Mouse (Mus musculus) cerebellum, adult 9-10 months (tissue): ENCODE measurements at regions not wholly inside any gene's neighbourhood (a gene's known extent, or its start where the extent isn't known, plus 50 kb on each side); places are given as distances from the start of the nearest gene placed in this dataset.

Experiments used
- DNase-seq: peaks from one replicate; pipeline ENCODE4 v3.0.0; 2022

DNA sequence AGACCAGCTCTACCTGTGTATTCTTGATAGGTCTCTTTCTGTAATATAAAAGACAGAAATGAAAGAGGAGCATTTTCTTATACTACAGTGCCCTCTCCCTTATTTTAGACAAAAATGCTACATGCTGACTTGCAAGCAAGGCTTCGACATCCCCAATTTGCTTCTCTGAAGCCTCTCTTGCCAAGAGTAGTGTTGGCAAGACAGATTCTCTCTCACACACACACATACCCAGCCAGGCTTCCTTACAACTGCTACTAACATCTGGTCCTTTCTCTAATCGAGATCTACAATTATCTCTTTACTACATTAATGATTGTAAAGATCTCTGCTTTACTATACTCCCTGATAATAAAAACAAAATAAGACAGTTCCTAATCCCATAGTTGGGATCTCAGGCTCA, 87.5 kb upstream of the Daam1 start:
- no peak for DNase-seq

DNA sequence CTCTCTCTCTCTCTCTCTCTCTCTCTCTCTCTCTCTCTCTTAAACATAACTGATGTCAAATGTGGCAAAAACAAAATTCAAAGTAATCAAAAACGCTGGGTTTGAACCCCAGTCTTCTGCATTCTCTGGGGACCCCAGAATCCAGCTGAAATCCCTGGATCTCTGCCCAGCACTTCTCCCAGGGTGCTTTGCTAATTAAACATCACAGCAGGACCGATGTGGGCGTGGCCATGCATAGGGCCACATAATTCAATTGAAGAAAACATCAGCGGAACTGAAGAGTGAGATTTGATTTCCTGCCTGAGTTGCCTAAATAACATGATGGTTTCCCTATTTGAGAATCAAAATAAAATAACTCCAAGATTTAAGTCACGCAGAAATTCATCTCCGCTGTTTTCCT, 84.9 kb upstream of the Daam1 start:
- DNase-seq, result no peak

DNA sequence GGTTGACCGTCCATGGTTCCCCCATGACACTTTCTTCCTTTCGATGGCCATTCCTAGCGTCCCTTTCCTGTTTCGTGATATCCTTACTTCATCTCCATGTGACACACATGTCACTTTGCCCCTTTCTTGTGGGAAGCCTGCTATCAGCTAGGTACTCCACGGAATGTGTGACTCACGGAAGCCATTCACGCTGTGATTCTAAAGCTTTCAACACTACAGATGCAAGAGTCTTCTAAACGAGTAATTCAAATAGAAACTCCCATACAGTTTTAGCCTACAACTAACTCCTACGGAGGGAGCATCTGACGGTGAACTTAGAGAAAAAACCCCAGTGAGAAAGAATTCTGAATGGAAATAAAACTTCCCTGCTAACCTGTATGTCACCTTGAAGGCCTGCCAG, 83.5 kb upstream of the Daam1 start:
- no peak for DNase-seq

DNA sequence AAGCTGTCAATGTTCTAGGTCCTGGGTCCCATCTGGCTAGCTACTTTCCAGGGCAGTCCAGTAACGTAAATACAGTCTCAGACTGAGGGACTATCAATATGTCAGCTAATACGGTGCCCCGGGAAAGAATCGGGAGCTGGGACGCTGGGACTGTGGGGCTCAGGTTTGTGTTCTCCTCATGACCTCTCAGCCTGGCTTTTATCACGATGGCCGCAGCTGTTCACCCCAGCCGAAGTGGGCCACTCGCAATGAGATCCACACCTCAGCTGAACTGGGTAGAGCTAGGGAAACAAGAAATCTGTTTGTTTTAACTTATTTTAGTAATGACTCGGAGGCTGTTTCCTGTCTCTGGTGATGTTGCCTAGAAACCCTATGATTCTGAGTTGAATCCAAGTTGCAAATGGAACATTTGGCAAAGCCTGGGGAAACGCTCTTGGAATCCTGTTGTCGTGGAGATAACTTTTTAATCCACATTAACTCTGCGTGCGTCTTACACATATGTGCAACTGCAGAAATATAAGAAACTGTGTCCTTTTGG, 83.0 kb upstream of the Daam1 start:
- DNase-seq, result peak; percentile 50

DNA sequence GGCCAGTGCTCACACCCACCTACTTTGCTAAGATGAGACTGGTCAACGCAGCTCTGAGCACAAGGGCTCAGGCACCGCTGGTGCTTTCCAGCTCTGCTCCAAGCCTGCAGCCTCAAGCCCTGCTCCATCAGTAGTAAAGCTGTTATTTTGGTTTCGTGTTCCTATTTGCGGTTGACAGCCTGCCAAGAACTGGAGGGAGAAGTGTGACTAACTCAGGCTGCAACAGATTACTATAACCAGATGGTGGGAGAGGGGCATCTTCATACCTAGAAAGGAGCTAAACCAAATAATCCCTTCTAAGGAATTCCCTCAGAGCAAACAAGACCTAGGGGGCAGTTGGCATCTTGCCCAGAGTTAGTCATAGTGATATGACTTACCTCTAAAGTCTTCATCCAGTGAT, 82.1 kb upstream of the Daam1 start:
- DNase-seq, result peak; percentile 64

DNA sequence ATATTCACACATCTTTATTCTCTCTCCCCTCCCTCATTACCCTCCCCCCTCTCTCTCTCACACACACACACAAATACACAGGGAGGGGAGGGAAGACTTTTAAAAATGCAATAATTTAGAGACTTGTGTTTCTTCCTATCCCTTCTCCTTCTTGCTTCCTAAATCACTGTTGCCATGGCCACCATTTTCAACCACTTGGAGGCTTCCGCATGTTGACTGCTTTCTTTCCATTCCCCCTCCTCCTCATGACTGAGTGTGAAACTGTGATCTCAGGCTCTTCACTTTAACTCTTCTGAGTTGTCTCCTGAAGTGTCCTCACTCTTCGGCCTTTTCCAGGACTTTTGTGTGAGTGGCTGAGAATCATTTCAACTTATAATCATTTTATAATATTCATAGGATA, 81.2 kb upstream of the Daam1 start:
- no peak for DNase-seq

DNA sequence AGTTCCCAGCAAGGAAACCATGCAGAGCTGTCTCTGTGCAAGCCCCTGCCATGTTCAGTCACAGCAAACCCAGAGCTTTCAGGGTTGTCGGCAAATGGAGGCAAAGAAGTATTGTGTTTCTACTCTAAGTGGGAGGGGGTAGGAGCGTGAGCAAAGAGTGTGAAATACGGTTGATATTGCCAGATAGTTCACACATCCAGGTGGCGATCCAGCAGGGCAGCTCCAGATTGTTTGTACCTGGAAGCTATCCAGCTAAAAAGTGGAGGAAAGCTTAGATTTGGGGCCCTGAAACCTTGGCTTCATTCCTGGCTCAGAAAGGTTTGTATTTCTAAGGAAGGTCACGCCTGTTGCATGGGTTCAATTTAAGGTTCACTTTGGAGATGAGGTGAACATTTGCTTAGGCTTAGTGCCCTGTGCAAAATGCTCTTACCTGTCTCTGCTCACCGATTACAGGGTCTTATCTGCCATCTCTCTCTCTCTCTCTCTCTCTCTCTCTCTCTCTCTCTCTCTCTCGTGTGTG, 78.1 kb upstream of the Daam1 start:
- peak; percentile 63 for DNase-seq

DNA sequence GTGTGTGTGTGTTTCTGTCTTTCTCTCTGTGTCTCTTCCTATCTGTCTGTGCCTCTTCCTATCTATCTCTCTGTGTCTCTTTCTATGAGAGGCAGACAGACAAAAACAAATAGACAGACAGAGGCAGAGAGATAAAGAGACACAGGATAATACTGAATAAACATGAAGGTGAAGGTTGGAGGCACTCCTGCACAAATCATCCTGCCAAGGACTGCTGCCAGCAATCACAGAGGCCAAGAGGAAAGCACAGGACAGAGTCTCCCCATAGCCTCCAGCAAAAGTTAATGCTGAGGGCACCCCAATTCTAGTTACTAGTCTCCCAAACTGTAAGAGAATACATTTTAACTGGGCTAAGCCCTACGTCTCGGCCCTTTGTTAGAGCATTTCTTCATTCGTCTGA, 77.6 kb upstream of the Daam1 start:
- DNase-seq, result no peak

DNA sequence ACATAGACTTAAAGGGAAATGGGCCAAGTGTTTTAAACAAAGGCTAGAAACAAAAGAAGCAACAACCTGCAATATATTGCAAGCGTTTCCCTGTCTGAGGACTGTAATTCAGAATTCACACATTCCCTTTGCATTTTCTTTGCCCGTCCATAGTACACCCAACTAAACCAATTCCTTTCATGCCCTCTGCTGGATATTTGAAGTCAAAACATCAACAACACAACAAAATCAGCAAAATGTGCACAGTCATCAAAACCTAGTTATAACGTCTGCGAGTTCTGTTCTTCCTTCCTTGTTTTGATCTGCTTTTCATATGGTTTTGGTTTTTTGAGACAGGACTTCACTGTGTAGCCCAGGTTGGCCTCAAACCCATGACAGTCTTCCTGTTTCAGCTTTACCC, 67.7 kb upstream of the Daam1 start:
- no peak for DNase-seq

DNA sequence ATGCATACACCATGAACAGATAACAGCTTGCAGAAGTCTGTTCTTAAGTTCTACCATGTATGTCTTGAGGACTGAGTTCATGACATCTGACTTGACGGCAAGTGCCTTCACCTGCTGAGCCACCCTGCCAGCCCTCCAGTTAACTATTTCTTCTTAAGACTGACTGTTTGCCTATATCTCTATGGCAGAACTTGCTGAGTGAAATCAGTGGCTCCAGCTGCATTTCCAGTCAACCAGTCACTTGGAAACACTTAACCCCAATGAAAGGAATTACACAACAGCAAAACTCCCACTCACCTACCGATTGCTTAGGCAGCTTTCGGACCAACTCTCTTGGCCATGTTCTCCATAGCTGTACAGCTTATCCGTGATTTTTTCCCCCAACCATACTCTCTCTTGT, 64.8 kb upstream of the Daam1 start:
- DNase-seq, result no peak

DNA sequence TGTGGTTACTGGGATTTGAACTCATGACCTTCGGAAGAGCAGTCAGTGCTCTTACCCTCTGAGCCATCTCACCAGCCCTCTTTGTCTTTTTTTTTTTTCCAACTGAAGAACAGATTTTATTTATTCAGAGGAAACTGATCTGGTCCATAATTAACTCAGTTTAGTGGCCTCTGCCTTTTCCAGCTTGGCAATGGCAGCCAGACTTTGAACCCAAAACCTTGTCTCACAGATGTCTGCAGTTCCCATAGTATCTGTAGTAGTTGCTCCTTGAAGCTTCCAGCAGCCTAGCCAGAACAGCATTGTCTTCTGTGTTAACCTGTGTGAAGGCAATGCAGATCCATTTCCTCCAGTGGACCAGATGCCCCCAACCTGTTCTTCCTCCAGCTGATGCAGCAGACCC, 64.2 kb upstream of the Daam1 start:
- DNase-seq, result no peak

DNA sequence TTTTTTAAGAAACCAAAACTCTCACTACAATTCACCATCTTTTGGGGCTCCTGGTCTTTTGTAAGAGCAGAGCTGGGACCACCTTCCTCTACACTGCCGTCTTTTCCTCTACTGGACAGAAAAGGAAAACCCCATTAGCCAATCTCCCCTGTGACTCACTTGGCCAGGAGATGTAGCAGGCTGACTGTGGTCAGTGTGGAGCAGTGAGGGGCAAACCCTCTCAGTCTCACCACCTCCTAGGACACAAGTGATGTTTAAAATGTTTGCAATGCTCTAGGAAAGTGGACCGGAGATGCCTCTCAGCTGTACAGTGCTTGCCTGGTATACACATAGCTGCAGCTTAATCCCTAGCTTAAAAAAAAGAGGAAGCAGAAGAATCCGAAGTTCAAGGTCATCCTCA, 63.0 kb upstream of the Daam1 start:
- DNase-seq, result no peak

DNA sequence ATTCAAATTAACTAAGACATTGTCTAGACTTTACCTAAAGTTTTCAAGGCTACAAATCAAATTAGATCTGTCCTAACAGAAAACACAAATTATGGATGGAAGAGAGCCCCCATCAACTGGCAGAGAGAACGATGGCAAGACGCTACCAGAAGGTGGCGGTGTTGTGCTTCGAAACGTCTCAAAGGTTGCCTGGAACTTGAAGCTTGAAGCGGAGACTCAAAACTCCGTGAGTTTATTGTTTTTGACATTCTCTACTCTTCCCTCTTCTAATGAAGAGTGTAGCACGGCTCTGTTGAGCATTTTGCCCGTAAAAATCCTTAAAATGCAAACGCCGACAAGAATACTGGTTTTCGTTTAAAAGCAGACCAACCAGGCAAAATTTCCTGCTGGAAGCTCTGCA, 62.4 kb upstream of the Daam1 start:
- DNase-seq, result peak; percentile 76

DNA sequence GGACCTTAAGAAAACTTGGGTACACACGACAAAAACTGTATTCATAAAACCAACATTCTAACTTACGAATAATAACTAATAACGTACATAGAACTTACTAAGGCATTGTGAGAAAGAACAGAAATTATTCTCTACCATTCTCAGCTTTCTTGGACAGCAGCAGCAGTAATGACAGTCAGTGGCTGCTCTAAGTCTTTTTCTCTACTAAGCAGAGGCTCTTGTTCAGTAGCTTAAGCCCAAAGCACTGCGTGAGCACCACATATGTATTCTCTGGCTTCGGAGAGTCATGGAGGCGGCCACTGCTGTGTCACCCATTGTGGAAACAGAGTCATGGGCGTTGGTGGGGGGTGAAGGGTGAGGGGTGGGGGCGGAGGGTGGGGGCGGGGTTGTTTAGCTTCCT, 62.0 kb upstream of the Daam1 start:
- DNase-seq, result no peak

DNA sequence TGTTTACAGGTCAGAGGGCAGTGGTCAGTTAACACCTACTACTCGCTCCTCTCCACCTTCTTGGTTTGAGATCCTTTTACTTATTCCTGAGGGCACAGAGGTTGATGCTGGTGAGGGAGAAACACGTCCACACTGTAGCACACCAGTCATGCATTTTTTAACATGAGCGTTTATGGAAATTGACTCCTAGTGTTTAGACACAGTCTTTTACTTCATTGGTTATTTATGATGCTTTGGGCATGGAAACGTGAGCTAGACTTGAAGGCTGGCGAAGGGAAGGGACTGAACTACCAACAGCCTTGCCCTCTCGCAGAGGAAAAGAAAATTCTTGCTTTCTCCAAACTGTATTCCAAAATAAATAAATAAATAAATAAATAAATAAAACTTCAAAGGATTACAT, 61.6 kb upstream of the Daam1 start:
- DNase-seq, result no peak

DNA sequence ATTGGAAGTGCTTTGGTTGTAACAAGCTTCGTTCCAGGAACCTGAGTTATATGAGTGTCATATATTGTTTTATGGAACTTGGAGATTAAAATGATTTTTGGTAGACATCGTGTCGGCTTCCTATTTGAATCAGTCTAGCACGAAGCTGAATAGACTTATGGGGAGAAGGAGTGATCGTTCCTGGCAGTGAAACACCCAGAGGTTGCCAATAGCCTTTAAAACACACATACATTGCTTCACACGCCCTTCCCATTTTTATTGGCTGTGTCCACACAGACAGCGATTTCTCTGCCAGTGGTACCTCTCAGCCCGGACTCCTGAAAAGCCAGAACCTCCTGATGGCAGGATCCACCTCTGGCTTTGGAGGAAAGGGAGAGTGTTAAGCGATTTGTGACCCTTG, 57.0 kb upstream of the Daam1 start:
- no peak for DNase-seq

DNA sequence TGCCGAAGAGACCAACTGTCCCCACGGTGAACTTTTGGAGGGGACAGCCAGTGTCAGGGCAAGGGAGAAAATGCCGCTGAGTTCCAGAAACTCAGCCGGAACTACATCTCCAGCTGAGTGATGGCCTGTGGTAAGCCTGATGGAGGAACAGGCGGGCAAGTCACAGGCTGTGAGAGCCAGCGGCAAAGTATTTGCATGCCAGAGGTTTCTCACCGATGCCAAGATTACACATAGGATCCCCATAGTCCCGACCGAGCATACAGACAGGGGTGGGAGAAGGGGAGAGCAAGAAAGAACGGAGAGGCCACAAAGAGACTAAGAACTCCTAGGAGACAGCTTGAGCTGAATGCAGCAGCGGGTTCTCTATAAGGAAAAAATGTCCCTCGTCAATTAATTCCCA, 55.8 kb upstream of the Daam1 start:
- DNase-seq, result no peak

DNA sequence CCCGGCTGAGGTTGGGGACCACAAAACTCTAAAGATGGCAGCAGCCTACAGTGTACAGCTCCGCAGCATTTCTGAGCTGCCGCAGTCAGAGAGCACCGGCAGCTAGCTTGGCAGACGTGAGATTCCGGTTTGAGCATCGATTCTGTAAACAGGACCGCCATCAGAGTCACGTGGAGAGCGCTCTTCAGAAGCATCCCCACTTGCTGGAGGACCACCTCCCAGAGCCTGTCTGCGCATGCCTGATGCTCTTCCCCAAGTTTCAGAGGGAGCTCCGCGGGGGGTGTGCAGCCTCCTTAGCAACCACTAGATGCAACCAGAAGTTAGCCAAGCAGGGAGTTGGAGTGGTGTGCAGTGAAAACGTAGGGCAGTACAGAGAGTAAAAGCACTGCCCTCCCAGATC, 52.7 kb upstream of the Daam1 start:
- DNase-seq, result peak; percentile 3

DNA sequence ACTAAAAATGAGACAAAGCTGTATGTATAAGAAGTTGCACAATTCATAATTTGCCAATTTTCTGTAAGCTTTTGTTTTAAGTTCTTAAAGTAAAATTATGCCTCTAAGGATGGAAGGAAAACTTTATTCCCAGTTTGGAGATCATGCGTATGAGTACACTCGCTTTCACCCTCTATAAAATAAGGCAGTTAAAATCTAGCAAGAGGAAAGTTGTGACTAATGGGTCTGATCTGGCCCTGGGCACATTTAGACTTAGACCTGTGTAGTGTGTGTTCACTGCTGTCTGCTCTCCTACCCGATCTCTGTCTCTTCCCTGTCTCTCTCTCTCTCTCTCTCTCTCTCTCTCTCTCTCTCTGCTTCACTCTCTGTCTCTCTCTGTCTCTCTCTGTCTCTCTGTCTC, 51.9 kb upstream of the Daam1 start:
- DNase-seq, result no peak

DNA sequence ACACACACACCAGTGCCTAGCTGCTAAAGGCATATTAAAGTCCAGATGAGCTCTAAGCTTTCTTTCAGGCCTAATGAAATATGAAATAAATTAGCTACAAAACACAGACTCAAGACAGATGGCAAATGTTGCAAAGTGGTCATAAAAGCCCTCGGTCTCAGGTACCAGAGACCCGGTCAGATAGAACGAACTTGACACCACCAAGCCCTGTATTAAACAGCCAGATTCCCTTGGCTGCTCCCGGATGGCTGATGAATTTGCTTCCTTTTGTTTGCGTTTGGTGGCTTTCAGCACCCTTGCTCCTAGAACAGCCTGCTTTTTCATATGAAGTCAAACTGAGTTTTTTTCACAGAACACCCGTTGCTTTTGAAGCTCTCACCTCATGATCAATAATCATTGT, 51.5 kb upstream of the Daam1 start:
- DNase-seq, result no peak
